Mouse (Mus musculus) activated CD4-positive, CD25-positive, alpha-beta regulatory T cell, adult 4 months (primary cell): ENCODE measurements around the gene Lpp. TPM values are rescaled to one million over a fixed set of nuclear protein-coding genes. Genes with fewer than 3 reads are reported as not detected.

Source experiments
- ATAC-seq: one replicate; pipeline ENCODE4 v1.8.0; 2017
- polyA plus RNA-seq, 2 experiments: library from polyadenylated mRNA; unstranded; fragments of 100-300 nt; shearing (Covaris generic); gene quantifications; one replicate each; pipeline ENCODE4 v1.2.1; 2017

Lpp gene
- polyA plus RNA-seq, 2 experiments from 2014 or later, result 15.5 to 16.8 TPM

DNA sequence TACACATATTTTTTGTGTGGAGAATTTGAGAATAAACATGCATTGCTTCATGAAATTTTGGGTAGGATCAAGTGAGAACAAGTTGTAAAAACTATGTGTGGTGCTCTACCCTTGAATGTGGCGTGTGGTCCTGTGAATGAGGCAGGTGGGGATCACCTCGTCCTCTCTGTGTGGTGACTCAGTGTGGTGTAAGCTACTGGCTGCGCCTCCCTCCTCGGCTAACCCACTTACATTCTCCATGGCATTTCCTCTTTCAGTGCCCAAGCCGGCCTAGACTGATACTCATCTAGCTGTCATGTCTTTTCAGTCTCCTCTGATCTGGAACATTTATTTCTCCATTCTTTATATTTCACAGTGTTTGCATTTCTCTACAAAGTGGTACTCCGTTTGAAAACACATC lies 81.5 kb downstream of the Lpp start:
- ATAC-seq, result no peak

DNA sequence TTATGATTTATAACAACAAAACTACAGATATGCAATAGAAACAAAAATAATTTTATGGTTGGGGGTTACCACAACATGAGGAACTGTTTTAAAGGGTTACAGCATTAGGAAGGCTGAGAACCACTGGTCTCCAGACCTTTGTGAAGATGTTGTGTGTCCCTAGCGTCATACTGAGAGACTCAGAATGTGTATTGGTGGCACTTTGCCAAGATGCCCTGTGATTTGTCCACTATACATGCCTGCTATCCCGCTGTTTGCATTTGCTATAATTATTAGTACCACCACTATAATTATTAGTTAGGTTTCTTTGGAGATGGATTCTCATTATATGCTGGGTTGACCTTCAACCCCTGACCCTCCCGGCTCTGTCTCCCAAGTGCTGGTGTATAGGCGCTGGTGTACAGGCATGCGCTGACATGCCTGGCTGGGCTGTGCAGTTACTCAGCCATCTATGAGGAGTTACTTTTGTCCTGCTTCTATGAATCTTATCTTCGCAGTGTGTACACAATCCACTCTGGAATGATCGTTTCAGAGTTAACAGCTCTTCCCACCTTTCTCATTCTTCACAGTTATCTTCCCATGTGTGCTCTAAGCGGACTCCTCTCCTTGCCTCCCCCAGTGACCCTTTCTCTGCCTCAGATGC lies 82.1 kb downstream of the Lpp start:
- no peak for ATAC-seq

DNA sequence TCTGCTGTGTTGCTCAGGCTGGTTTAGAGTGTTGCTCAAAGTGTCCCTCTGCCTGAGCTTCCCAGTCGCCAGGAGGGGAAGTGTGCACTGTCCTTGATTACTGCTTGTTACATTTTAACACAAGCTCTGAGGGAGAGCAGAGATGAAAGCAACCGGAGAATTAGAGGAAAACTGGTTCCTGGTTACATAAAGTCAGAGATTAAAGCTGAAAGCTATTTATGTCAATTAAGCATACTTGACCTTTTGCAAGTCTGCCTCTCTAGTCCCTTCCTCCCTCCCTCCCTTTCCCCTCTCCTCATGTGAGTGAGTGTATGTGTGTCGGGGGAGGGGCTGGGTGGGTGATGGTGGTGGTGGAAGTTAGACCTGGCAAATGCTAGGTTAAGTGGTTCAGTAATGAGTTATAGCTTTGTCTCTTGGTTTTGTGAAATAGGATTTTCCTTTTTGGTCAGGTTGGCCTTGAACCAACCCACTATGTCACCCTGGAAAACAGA lies 83.6 kb downstream of the Lpp start:
- no peak for ATAC-seq

DNA sequence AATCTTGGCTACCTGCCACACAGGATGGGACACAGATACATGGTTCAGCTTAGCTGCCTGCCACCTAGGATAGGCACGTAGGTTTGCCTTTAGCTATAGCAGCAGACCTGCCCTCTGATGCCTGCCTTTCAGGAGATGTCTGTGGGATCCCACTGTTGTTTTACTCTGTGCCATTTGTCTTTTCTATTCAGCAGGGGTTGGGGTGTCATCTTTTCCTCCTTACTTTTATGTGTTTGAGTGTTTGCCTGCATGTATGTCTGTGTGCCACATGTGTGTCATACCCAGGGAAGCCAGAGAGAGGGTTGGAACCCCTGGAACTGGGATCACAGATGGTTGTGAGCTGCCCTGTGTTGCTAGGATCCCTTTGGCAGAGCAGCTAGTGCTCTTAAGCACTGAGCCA lies 84.7 kb downstream of the Lpp start:
- no peak for ATAC-seq

DNA sequence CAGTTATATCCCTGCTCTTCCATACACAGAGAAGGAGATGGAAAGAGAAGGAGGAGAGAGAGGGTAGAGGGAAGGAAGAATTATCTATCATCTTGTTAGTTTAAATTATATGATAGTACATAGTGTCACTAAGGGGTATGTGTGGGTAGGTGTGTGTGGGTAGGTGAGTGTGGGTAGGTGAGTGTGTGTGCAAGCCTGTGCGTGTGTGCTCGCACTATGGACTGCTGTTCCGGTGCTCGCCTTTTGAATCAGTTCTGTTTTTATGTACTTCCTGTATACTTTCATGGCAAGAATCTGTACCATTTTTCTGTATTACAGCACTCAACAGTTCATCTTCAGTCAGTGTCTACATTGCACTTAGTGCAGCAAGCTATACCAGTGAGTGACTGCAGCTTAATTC lies 85.5 kb downstream of the Lpp start:
- ATAC-seq, result peak; percentile 14

DNA sequence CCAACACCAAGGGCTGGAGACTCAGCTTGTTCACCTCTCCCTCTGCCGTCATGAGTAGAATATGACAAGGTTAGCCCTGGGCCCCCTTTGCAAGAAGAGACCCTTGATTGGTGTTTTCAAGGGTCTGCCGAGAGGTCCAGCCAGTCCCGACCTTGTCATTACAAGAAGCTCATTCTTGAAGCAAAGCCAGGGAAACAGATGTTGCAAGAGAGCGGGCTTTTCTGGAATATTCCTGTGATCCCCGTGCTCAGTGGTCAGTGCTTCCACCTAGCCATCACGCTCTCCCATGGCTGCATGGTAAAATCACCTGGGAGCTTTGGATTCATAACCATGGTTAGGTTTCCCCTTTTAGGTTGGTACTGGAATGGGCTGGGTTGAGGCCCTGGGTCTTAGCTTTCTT lies 89.3 kb downstream of the Lpp start:
- no peak for ATAC-seq

DNA sequence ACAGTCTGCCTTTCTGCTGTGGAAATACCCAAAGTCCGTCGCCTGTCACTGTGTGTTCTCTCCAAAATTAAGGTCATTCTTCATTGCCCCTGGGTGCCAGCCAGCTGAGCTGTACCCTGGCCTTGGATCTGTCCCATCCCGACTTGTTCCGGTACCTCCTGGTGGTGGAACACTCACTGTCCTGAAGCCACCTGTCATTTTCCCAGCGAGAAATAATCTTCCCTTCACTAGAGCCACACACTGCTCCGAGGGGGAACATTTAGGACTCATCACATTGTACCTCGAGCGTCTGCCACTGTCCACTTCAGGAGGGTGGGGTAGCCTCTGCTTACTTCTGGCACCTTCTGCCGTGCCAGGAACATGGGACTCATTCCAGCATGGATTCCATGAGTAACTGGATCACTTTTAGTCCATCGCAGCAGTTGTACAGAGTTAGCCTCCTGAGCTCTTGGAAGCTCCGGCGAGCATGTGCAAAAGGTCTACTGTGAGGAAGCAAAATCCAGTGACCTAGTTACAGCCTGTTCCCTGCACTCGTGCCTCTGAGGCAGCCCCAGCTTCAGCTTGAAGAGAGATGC lies 90.3 kb downstream of the Lpp start:
- ATAC-seq, result no peak

DNA sequence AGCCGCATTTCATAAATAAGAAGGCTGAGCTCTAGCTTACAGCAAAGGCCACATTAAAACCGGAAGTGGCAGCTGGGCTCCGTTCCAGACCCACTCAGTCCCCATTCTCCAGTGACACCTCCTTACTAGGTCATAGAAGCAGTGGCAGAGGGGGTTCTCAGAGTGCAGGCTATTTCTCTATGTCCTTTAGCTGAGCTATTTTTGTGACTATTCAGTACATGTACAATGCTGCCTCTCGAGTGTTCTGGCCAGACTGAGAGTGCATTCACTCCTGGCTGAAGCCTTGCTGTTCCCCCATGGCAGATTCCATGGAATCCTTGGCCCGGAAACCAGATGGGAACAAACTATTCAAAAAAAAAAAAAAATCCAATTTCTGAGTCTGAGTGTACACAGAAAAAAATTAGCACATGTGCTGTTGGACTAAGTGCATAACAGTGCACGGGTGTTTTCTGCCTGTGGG lies 94.5 kb downstream of the Lpp start:
- ATAC-seq, result no peak

DNA sequence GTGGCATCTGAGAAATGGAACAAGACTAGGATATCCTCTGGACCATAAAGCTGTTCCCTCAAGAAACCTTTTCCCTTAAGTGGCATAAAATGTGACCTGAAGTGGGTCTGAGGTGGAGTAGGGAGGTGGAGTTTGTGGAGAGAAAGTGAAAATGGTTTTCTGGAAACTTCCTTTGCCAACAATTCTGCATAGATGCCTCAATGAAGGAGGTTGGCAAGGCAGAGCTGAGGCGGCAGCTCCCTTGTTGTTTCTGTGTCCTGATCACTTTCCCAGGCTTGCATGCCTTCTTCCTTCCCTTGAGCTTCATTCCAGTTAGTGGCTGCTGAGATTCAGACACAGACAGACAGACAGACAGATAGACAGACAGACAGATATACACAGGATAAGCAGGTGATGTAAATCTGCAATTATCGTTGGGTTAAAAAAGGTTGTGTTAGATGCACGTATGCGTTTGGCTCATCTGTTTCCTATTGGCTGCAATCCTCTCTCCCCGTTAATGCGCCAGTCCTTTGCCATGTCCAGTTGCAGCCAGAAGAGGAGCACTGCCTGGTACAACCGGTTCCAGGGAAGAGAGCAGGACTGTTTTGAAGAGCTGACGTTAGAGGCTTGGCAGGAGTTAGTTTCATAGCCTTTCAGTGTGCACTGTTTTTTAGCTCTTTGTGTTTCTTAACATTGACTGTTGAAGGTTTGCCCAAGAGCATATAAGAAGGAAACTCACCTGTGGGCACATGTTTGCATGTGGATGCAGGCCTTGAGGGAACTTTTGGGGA lies 96.4 kb downstream of the Lpp start:
- ATAC-seq, result no peak

DNA sequence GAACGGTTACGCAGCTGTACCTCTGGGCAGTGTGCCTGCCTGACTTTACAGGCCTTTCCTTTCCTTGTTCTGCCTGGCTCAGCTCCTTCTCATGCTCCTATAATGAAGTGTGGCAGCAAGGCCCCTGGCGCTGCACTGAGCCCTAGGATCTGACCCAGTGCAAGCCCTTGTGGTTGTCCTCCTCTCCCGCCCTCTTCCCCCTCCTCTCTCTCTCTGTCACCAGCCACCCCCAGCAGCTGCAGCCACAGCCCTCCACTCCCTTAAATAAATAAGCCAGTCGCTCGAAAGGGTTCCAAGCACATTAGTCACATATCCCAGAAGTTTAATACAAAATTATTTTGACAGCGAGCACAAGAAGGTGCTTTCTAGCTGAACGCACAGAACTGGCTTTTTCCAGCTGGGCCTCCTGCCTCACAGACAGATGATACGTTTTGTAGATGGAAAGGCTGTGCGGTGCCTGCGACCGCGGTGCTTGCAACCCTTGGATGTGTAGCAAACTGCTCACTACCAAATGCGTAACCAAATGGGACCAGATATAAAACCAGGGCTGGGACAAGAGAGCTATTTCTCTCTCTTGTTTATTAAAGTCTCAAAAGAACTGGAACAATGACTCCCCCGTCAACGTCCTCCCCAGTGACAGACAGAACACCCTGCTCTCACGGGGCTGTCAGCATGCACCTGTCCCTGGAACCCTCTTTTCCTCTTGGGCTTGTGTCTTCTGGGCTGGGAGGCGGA lies 97.6 kb downstream of the Lpp start:
- no peak for ATAC-seq

DNA sequence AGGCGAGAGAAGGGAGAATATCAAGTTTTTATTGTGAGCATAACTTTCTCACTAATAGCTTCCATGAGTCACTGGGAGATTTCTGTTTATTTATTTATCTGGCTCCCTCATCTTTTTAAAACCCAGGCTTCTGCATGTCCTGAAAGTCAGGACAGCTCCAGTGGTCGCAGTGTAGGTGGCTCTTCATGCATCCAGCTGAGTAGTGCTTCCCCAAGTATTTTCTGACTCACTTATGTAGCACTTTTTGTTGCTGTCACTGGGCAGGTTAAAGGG lies 98.1 kb downstream of the Lpp start:
- no peak for ATAC-seq

DNA sequence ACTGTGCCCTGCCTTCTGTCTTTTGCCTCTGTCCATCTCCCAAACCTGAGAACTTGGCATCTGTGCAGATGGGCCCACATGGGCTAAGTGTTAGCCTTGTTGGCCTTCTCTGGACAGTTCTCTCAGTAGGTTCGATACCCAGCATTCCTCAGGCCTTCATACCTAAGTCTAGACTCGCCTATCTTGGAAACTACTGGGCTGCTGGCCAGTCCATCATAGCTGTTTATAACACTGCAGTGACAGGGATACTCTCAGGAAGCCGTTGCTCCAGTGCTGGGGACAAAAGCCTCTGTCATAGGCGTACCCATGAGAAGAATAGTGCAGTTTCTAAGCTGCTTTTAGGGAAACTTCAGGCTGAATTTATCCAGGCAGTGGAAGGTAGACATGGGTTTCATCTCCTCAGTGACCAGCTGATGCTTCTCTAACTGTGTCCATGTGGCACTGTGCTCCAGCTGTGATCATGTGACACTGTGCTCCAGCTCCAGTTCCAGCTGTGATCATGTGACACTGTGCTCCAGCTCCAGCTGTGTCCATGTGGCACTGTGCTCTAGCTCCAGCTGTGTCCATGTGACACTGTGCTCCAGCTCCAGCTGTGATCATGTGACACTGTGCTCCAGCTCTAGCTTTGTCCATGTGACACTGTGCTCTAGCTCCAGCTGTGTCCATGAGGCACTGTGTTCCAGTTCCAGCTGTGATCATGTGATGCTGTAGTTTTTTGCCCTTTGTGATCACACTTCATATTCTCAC lies 99.1 kb downstream of the Lpp start:
- no peak for ATAC-seq

DNA sequence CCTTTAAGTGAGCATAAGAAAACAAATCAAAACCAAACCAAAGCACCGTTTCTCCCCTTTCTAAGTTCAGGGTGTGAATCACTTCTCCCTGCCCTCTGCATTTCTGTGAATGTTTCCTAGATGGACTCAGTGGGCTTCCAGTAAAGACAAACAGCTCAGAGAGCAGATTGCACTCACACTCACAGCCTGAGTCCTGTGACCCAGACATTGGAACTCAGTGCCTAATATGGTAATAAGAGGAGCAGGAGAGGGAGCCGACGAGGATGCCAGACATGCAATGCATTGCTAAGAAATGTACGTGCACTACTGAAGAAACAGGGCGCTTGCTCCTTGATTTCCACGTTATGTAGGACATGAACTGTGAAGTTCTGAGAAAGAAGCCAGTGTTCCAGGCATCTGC lies 101.2 kb downstream of the Lpp start:
- ATAC-seq, result no peak

DNA sequence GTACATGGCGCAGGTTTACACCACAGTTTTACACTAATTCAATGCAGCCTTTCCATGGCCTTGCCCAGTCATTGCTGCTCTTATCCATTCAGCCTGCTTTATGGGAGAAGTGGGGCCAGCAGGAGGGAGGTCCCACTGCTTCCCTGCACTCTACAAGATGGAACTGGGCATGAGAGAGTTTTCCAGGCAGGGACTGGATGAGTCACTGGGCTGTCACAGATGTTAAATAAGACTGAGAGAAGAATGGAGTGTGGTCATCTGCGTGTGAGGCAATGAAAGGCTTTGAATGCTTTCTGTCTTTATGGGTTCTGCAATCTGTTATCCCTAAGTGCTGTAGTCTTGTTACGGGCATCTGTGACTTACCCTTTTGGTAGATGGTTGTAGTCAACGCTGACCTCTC lies 102.2 kb downstream of the Lpp start:
- no peak for ATAC-seq

DNA sequence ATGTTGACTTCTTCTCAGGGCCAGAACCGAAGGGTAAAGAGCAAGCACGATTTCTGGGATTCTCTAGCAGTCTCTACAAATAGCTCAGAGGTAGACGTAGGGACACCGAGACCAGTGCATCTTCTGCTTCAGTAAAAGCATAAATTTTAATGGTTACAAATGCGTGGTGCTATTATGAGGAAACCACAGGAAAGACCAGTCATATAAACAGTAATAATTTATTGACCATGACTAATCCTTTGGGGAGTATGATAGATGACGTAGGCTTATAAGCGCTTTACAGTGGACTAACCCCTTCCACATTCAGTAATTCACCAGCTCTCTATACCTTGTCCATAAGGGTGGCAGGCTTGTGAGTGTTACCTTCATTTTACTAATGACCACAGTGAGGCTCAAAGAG lies 103.3 kb downstream of the Lpp start:
- no peak for ATAC-seq

DNA sequence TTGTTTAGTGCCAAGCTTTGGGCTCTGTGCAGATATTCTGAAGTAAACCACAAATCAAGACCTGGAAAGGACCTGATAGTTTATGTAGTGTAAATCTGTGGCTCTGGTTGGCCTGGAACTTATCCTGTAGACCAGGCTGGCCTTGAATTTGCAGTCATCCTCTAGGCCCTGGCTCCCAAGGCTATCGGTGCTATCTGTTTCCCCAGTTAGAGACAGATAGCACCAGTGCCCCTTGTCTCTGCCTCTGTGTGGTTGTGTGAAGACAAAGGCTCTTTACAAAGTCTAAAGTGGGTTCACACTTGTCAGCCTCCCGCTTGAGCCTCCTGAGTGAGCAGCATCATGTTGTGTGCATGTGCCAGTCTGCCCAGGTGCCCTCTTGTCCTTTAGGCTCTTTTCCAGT lies 104.1 kb downstream of the Lpp start:
- ATAC-seq, result no peak

DNA sequence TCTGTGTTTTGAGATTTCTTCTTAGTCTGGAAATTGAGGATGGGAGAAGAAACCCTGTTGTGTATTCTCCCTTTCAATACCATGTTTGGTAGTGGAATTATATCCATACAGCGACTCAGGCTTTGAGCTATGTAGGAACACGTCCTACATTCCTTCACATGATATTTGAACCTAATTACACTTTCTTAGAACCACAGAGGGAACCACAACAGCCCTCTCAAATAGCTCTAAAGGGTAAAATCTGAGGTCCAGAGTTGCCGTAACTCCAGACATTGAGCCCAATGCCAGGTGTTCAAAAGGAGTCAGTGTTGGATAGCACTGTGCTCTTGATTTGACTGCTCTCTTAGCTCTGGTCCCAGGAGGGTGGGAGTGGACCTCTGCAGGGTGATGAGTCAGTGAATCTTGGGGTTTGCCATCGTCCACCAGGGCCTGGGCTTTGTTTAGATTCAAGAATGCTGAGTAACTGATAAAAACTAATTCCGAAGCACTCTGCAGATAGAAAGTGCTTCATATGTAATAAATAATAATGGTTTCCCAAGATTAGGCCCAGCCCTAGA lies 104.9 kb downstream of the Lpp start:
- no peak for ATAC-seq

DNA sequence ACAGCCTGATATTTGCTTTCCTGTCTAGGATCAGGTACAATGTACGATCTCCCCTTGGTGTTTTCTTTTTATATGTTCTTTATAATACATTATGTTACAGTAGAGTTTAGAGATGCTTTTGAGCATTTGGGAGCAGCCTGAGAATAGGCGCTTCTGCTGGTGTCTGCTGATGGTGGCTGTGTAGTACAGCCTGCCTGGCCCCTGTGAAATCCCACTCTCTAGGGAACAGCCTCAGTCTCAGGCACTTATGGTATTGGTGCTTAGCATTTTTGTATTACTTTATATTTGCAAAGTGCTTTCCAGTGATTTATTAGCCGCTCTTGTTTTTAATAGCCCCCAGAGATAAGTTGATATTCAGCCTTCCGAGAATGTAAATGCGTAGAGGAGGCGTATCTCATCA lies 107.9 kb downstream of the Lpp start:
- ATAC-seq, result no peak

DNA sequence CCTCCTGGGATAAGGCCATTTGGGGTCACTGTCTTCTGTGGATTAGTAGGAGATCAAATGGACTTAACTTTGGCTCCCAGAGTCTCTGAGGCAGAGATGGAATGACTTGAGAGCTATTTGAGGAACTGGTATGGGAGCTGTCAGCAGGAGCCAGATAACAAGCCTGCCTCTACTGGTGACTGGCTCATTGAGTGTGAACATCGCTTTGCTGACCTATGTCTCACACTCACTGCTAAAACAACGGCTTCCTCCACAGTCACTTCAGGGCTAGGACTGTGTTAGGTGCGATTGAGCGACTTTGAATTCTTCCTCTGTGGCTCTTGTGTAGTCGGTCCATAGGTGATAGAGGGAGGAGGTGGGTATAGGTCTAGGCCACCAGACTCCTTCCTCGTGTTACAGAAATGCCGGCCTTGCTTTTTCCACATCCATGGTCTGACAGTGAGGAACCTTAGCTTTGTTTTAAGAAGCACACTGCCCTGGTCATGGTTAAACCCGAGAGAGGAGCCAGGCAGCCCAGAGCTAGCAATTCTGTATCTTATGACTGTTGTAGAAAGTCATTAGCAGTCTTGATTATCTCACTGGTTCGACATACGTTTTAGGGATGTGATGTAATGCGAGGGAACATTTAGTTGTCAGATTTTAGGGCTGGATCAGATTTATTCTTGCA lies 108.5 kb downstream of the Lpp start:
- no peak for ATAC-seq

DNA sequence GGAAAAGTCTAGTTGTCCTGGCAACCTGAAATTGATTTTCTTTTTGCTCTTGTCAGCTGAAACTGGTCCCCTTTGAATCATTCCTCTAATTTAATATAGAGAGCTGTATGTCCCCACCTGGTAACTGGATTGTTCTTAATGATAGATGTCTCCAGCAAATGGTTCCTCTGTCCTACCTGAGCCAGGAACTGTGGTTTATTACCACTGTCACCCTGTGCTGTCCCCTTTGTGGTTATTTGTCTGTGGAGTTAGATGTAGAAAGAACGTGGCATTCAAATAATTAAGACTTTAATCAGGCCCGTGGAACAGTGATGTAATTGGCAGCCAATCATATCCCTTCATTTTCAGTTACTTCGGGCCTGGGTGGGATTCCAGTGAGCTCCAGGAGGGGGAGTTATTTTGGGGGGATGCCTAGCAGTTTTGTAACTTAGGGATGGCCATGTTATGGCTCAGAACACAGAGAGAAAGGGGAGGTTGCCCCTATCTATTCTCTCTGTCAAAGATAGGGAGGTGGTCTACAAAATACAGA lies 109.1 kb downstream of the Lpp start:
- no peak for ATAC-seq

DNA sequence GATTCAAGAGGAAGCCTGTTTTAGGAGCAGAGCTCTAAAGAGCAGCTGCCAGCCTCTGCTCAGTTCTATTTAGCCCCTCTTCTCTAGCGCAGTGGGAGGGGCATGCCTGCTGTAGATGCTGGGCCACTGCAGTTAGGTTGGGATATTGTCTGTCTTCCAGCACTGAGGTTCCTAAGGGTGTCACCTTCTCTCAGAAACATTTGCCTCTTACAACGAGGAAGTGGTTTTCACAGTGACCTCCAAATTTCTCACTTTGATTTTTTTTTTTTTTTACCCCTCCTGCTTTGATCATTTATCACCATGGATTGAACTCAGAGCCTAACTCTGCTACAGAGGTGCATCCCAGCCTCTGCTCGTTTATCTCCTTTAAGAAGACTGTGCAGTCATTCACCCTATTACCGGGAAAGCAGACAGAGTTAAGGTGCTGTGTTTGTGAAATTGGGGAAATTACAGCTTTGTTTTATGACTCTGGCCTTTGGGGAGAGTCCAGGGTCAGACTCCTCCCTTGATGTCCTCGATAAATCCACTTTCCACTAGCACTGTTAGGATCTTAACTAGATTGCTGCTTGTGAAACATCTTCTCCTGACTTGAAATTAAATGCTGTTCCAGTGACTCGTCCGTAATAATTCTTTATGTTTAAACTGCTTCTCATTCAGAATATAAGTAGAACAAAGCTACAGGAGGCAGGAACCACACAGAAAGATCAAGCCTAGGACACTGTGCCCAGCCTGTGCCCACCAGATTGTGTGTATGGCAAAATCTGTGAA lies 111.7 kb downstream of the Lpp start:
- peak; percentile 42 for ATAC-seq
